Mouse (Mus musculus): ENCODE data around the gene Atcay. TPM values are rescaled to one million over a fixed set of nuclear protein-coding genes. Genes with fewer than 3 reads are reported as not detected.
"Not testable (repeated sequence)": the region's sequence is repeated elsewhere in the genome, so short reads cannot be mapped to it uniquely, and the experiment has no call there.

Gene Atcay
- polyA plus RNA-seq, 1 experiment from 2014 or later: 2.2 TPM

- peaks cover 27% of the 10 kb centered on the region for H3K4me1 ChIP-seq (replicated peaks; ENCODE audit: control insufficient read depth, insufficient read depth, low read length)
- peak within 1 kb of the TSS; percentile 64 for H3K4me3 ChIP-seq (ENCODE audit: low read depth, low read length)
- ATAC-seq (replicated peaks; ENCODE audit: low FRiP score, low TSS enrichment, low read depth) (peak; percentile 89), DNase-seq (ENCODE audit: low spot score) (peak; percentile 96)
- 5% methylated on average over 53 of the region's 53 CpGs for WGBS
- peak within 1 kb of the TSS; percentile 90 for H3K27ac ChIP-seq (ENCODE audit: low read depth)
- no peaks in the 10 kb centered on the region for H3K9me3 ChIP-seq (ENCODE audit: control insufficient read depth, low read length)
- H3K36me3 ChIP-seq (ENCODE audit: control insufficient read depth, insufficient read depth, low read length): peaks cover 72% of the 10 kb centered on the region
- no peaks in the 10 kb centered on the region for H3K27me3 ChIP-seq (replicated peaks; ENCODE audit: control insufficient read depth, insufficient read depth, low read length)
- peak within 1 kb of the TSS; percentile 65 for H3K4me2 ChIP-seq (ENCODE audit: low read length)
- H3K9ac ChIP-seq (ENCODE audit: low read length): peak within 1 kb of the TSS; percentile 72
These were observed 48.0 kb downstream of the Atcay start, which contains the start of gene Dapk3 for GRCm38 (mm10) chr10:81182336-81183333. Gene Dapk3 (plus strand): TSS chr10:81183005.

- Histone ChIP-seq H3K36me3 (ENCODE audit: control insufficient read depth, insufficient read depth, low read length) (peaks cover 69% of the 10 kb centered on the region), H3K27ac (ENCODE audit: low read depth) (peak overlapping the region; percentile 19; the same call in 1 of the 2 replicates), H3K4me1 (replicated peaks; ENCODE audit: control insufficient read depth, insufficient read depth, low read length) (peaks cover 29% of the 10 kb centered on the region)
- ATAC-seq (replicated peaks; ENCODE audit: low FRiP score, low TSS enrichment, low read depth); H3K9ac ChIP-seq (ENCODE audit: low read length); H3K27me3 ChIP-seq (replicated peaks; ENCODE audit: control insufficient read depth, insufficient read depth, low read length); DNase-seq (ENCODE audit: low spot score); H3K9me3 ChIP-seq (ENCODE audit: control insufficient read depth, low read length); H3K4me2 ChIP-seq (ENCODE audit: low read length); H3K4me3 ChIP-seq (ENCODE audit: low read depth, low read length): not testable (repeated sequence)
- WGBS: 81% methylated on average over 12 of the region's 12 CpGs
These were observed 48.8 kb downstream of the Atcay start for GRCm38 (mm10) chr10:81181860-81182259.

- H3K4me2 ChIP-seq (ENCODE audit: low read length): no peak overlapping the region
- ATAC-seq (replicated peaks; ENCODE audit: low FRiP score, low TSS enrichment, low read depth) (no peak), DNase-seq (ENCODE audit: low spot score) (no peak)
- H3K4me1 ChIP-seq (replicated peaks; ENCODE audit: control insufficient read depth, insufficient read depth, low read length): peaks cover 30% of the 10 kb centered on the region
- H3K9me3 ChIP-seq (ENCODE audit: control insufficient read depth, low read length): no peaks in the 10 kb centered on the region
- no peak overlapping the region for H3K27ac ChIP-seq (ENCODE audit: low read depth)
- no peak overlapping the region for H3K9ac ChIP-seq (ENCODE audit: low read length)
- no peaks in the 10 kb centered on the region for H3K27me3 ChIP-seq (replicated peaks; ENCODE audit: control insufficient read depth, insufficient read depth, low read length)
- H3K36me3 ChIP-seq (ENCODE audit: control insufficient read depth, insufficient read depth, low read length): peaks cover 64% of the 10 kb centered on the region
- H3K4me3 ChIP-seq (ENCODE audit: low read depth, low read length): no peak overlapping the region
- 95% methylated on average over 13 of the region's 13 CpGs for WGBS
These were observed 49.7 kb downstream of the Atcay start for GRCm38 (mm10) chr10:81180946-81181345.

- WGBS: 90% methylated on average over 32 of the region's 32 CpGs
- no peak for DNase-seq (ENCODE audit: low spot score)
- no peak overlapping the region for H3K4me2 ChIP-seq (ENCODE audit: low read length)
- peaks cover 55% of the 10 kb centered on the region for H3K36me3 ChIP-seq (ENCODE audit: control insufficient read depth, insufficient read depth, low read length)
- H3K27me3 ChIP-seq (replicated peaks; ENCODE audit: control insufficient read depth, insufficient read depth, low read length): no peaks in the 10 kb centered on the region
- no peaks in the 10 kb centered on the region for H3K9me3 ChIP-seq (ENCODE audit: control insufficient read depth, low read length)
- H3K9ac ChIP-seq (ENCODE audit: low read length): no peak overlapping the region
- ATAC-seq (replicated peaks; ENCODE audit: low FRiP score, low TSS enrichment, low read depth): no peak
- H3K4me1 ChIP-seq (replicated peaks; ENCODE audit: control insufficient read depth, insufficient read depth, low read length): peaks cover 29% of the 10 kb centered on the region
- no peak overlapping the region for H3K4me3 ChIP-seq (ENCODE audit: low read depth, low read length)
- no peak overlapping the region for H3K27ac ChIP-seq (ENCODE audit: low read depth)
These were observed 50.9 kb downstream of the Atcay start for GRCm38 (mm10) chr10:81179451-81180342.

GRCm38 (mm10) chr10:81178927-81179326 is 51.7 kb downstream of the Atcay start:
- Histone ChIP-seq H3K4me3 (ENCODE audit: low read depth, low read length) (no peak overlapping the region), H3K27ac (ENCODE audit: low read depth) (no peak overlapping the region), H3K4me1 (replicated peaks; ENCODE audit: control insufficient read depth, insufficient read depth, low read length) (peaks cover 30% of the 10 kb centered on the region), H3K36me3 (ENCODE audit: control insufficient read depth, insufficient read depth, low read length) (peaks cover 53% of the 10 kb centered on the region), H3K4me2 (ENCODE audit: low read length) (no peak overlapping the region), H3K9me3 (ENCODE audit: control insufficient read depth, low read length) (no peaks in the 10 kb centered on the region), H3K9ac (ENCODE audit: low read length) (no peak overlapping the region), H3K27me3 (replicated peaks; ENCODE audit: control insufficient read depth, insufficient read depth, low read length) (no peaks in the 10 kb centered on the region)
- DNase-seq (ENCODE audit: low spot score) (no peak), ATAC-seq (replicated peaks; ENCODE audit: low FRiP score, low TSS enrichment, low read depth) (no peak)
- WGBS: 91% methylated on average over 11 of the region's 11 CpGs

- Histone ChIP-seq H3K4me2 (ENCODE audit: low read length) (peak overlapping the region; percentile 98), H3K4me1 (replicated peaks; ENCODE audit: control insufficient read depth, insufficient read depth, low read length) (peaks cover 30% of the 10 kb centered on the region), H3K4me3 (ENCODE audit: low read depth, low read length) (peak overlapping the region; percentile 100), H3K36me3 (ENCODE audit: control insufficient read depth, insufficient read depth, low read length) (peaks cover 52% of the 10 kb centered on the region), H3K9me3 (ENCODE audit: control insufficient read depth, low read length) (no peaks in the 10 kb centered on the region), H3K27ac (ENCODE audit: low read depth) (peak overlapping the region; percentile 91; the same call in 1 of the 2 replicates), H3K9ac (ENCODE audit: low read length) (peak overlapping the region; percentile 100), H3K27me3 (replicated peaks; ENCODE audit: control insufficient read depth, insufficient read depth, low read length) (no peaks in the 10 kb centered on the region)
- ATAC-seq (replicated peaks; ENCODE audit: low FRiP score, low TSS enrichment, low read depth) (no peak), DNase-seq (ENCODE audit: low spot score) (no peak)
- 70% methylated on average over 14 of the region's 14 CpGs for WGBS
These were observed 52.5 kb downstream of the Atcay start for GRCm38 (mm10) chr10:81177958-81178712.

- ATAC-seq (replicated peaks; ENCODE audit: low FRiP score, low TSS enrichment, low read depth) (no peak), DNase-seq (ENCODE audit: low spot score) (peak; percentile 71)
- Histone ChIP-seq H3K27me3 (replicated peaks; ENCODE audit: control insufficient read depth, insufficient read depth, low read length) (no peaks in the 10 kb centered on the region), H3K4me2 (ENCODE audit: low read length) (peak overlapping the region; percentile 98), H3K36me3 (ENCODE audit: control insufficient read depth, insufficient read depth, low read length) (peaks cover 52% of the 10 kb centered on the region), H3K27ac (ENCODE audit: low read depth) (peak overlapping the region; percentile 91), H3K4me1 (replicated peaks; ENCODE audit: control insufficient read depth, insufficient read depth, low read length) (peaks cover 34% of the 10 kb centered on the region), H3K9ac (ENCODE audit: low read length) (peak overlapping the region; percentile 100), H3K9me3 (ENCODE audit: control insufficient read depth, low read length) (no peaks in the 10 kb centered on the region), H3K4me3 (ENCODE audit: low read depth, low read length) (peak overlapping the region; percentile 100)
- 14% methylated on average over 16 of the region's 16 CpGs for WGBS
These were observed 53.1 kb downstream of the Atcay start for GRCm38 (mm10) chr10:81177491-81177925.

Measured in intestine, embryonic 14.5 days (tissue).